Mouse (Mus musculus) cerebellum, adult 11-12 months (tissue): ENCODE measurements around the gene Hist2h2be.
"Not testable (repeated sequence)": the region's sequence is repeated elsewhere in the genome, so short reads cannot be mapped to it uniquely, and the experiment has no call there.

Experiments
- DNase-seq: peaks from one replicate; pipeline ENCODE4 v3.0.0; 2022

Hist2h2be gene

DNA sequence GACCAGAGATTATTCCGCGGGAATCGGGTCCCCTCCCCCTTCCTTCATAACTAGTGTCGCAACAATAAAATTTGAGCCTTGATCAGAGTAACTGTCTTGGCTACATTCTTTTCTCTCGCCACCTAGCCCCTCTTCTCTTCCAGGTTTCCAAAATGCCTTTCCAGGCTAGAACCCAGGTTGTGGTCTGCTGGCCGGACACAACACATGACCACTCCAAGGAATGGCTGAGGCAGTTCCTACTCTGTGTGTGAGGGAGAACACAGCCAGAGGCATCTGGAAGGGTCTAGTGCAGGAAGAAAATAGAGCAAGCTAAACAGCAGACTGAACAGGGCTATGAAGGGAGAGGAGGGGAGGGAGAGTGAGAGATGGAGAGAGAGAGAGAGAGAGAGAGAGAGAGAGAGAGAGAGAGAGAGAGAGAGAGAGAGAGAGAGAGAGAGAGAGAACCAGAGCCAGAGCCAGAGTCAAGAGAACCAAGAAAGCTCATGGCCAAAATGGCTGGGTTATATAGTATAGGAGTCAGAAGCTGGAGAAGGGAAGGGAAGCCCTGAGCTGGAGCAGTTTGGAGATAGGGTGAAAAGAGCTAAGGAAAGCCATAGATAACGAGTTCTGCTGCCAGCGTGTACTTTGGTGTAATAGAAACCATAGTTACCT, 22.2 kb upstream of the Hist2h2be start:
- DNase-seq = not testable (repeated sequence)

DNA sequence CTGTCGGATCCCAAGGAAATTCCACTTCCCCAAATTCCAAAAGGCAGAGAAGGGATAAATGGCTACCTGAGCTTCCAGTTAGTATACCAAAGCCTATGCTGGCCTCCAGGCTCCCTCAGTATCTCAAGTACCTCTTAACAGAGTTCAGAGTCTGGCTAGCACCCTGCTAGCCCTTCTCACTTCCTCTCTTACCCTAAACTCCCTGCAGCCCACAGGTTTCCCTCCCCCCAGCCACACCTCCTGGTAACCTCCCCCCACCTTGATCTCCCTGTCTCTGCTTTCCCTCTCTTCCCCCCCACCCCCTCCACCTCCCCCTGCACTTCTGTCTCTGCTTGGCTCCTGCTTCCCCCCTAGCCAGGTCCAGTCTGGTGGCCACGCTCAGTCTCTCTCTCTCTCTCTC, 21.2 kb upstream of the Hist2h2be start:
- no peak for DNase-seq

DNA sequence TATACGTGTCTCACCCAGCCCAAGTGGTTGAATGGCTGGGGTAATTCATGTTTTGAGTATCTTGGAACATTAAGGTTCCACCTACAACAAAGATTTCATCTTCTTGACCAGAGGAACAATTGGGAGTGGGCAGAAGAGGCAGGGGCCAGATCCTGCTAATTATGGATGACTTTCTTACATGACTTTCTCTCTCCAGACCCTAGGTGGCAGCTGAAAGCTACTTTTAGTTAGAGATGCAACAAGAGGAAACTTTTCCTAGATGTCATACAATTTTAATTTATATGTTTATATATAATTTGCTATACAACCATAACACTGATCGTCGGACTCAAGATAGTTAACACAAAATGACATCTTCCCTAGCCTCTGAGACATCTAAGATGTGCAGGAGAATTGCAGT, 13.1 kb upstream of the Hist2h2be start:
- DNase-seq = no peak

DNA sequence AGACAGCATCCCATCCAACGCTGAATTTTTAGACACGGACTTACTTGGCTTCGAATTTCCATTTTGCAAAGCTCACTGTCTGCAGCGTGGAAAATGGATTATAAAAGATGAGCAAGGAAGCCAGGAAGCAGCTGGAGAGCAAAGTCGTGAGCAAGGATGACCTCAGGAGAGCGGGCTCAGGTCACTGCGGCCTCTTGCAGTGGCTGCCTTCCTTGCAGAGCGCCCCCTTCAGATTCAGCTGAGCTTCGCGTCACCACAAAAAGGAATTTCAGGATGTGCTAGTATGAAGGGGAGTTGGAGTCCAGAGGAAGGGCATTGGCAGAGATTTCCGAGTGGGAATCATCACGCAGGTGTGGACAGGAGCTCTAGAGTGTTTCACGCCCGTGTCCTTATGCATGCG, 11.7 kb upstream of the Hist2h2be start:
- DNase-seq = no peak

DNA sequence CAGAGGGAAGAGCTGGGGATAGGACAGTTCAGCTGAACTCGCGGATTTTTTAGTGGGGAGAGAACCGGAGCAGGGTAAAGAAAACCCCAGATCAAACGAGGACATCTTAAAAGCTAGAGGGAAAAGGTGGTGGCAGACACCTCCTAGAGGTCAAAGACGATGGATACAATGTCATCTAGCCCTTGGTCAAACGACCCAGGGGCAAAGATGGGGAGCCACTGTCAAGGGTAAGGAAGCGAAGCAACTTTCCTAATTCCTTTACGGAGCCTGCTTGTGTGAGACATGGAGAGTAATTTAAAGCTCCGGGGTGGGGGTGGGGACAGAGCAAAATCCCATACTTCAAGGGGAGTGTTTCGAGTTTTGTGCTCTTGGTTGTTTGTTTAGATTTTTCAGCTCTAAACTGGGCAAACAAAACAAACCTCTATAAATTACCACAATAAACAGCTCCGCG, 1.7 kb upstream of the Hist2h2be start:
- DNase-seq = peak; percentile 53

DNA sequence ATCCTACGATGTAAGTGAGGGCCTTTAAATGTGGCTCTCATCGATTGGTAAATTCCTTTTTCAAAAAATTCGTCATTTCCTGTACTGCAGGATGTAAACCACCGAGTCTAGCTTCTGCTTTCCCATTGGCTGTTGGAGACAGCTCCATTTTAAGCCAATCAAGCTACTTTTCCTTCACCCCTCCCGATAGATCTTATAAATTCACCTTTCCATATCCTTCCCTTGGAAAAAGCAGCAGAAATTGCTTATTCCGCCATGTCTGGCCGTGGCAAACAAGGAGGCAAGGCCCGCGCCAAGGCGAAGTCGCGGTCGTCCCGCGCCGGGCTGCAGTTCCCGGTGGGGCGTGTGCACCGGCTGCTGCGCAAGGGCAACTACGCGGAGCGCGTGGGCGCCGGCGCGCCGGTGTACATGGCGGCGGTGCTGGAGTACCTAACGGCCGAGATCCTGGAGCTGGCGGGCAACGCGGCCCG, 1.2 kb upstream of the Hist2h2be start, which contains the start of the genes Bola1 and Hist2h2ab:
TSS of gene Bola1 (minus strand) at position 49 of the 470 bp plus-strand sequence.
TSS of gene Hist2h2ab (plus strand) at position 205 of the 470 bp plus-strand sequence.
- peak; percentile 79 for DNase-seq

DNA sequence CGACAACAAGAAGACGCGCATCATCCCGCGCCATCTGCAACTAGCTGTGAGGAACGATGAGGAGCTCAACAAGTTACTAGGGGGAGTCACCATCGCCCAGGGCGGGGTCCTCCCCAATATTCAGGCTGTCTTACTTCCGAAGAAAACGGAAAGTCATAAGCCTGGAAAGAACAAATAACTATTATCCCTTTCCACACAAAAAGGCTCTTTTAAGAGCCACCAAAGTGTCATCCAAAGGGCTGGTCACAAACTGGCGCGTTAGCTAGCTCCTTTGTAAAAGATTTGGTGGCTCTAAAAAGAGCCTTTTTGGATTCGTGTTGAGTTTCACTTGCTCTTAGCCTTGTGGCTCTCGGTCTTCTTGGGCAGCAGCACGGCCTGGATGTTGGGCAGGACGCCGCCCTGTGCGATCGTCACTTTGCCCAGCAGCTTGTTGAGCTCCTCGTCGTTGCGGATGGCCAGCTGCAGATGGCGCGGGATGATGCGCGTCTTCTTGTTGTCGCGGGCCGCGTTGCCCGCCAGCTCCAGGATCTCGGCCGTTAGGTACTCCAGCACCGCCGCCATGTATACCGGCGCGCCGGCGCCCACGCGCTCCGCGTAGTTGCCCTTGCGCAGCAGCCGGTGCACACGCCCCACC, 671 bp upstream of the Hist2h2be start:
- not testable (repeated sequence) for DNase-seq

DNA sequence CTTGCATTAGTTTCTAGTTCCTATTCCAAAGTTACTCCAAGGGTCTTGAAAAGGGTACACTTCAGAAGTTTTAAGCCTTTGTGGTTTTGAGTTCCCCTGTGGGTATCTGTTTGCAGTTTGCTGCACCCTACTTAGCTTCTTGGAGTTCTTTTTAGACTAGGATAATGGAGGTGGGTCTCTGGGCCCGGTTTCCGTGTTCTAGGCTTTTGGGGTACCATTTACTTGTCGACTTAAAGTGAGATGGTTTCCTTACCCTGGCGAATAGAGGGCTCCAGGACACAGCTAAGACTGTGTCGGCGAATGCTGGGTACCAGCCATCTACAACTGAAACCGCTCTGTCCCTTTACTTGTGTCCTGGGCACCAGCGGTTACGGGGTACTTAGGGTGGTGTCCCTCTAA, 720 bp downstream of the Hist2h2be start:
- no peak for DNase-seq

DNA sequence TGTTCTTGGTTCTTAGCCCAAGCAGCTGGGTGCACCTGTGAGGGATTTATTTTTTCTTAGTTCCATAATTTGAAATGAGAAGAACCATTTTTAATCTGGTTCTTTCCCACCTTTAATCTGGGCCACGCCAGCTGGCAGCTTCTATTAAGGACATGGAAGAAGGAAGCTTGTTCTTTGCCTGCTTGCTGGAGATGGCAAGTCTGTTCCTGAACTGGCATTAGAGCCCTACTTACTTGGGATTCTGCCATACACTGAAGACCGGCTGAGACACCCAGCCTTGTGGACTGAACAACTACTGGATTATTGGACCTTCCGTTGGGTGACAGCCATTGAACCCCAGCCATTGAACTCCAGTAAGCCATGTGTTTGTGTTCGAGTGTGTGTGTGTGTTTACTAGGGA, 1.9 kb downstream of the Hist2h2be start:
- DNase-seq = no peak

DNA sequence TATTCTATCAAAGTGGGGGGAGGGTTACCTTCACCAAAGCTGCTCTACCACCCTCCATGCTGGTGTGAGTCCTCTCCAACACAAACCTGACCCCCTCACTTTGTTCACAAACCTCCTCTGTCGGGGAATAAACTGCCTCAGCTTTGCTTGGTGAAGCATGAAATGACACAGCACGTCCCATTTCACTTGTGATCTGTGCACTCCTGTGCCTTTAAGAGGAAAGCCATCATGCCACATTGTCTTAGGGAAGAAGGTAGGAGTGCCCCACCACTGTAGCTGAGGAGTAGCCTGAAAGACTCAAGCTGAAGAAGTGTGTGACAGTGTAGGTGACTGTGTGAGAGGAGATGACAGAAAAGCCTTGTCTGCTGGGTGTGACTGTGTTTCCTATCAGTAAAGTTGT, 4.5 kb downstream of the Hist2h2be start:
- DNase-seq = no peak

DNA sequence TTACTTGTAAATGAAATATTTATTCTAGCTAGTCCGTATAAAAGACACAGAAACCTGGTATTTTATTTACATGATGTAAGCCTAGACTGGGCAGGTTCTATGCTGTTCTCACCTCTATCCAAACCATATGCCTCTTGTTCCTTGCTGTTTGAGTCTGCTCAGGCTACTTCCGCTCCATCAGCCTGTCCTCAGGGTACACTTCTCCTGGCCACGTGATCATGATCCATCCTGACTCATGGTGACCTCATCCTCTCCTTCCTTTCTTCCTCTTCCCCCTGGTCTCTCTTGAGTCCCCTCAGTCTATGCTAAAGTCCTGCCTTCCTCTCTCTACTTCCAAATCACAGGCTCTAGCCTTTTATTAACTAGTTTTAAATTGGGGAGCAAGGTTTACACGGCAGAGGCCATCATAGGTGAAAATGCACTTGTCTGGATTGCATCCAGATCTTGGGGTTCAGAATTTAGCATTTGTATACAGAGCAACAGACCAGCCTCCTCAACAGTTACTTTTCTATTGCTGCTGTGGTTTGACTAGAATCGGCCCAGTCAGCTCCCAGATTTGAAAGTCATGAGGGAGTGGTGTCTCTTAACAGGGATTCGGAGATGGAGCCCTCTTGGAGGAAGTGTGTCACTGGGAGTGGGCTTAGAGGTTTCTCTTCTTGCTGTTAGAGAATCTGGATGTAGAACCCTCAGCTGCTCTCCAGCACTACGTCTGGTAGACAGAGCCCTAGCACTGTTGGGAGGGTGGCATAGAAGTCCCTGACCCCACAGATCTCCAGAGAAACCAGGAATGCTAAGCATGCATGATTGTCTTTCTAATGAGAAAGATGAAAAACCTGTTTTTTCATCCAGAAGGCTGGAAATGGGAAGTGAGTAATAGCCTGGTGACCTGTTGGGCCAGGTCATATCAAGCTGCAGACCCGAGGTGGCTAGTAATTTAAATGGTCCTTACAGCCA, 6.1 kb downstream of the Hist2h2be start:
- DNase-seq = no peak

DNA sequence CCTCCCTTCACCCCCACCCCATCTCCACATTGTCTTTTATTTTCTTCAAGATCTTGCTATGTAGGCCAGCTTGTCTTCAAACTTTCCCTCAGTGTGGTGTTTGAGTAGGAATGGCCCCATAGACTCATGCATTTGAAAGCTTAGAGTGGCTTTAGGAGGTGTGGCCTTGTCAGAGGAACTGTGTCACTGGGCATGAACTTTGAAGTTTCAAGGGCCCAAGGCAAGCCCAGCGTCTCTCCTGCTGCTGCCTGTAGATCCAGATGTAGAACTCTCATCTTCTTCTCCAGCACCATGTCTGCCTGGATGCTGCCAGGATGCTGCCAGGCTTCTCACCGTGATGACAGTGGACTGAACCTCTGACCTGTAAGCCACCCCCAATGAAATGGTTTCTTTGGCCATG, 7.9 kb downstream of the Hist2h2be start:
- no peak for DNase-seq

DNA sequence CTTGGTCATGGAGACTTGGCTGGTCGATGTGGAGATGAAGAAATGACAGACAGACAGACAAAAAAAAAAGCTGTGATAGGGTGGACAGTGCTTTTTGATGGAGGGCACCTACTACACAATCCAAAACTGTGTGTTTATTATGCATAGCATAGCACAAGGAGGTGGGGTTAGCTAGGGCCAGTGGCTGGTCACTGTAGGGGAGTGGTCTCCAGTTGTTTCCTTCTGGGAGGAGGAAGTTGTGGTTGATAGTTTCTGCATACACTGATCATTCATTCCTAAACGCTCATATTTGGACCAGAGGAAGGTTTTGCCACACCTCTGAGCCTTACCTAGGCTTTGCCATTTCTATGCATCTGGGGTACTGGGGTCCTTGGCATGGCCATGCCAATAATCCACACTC, 9.5 kb downstream of the Hist2h2be start:
- no peak for DNase-seq

DNA sequence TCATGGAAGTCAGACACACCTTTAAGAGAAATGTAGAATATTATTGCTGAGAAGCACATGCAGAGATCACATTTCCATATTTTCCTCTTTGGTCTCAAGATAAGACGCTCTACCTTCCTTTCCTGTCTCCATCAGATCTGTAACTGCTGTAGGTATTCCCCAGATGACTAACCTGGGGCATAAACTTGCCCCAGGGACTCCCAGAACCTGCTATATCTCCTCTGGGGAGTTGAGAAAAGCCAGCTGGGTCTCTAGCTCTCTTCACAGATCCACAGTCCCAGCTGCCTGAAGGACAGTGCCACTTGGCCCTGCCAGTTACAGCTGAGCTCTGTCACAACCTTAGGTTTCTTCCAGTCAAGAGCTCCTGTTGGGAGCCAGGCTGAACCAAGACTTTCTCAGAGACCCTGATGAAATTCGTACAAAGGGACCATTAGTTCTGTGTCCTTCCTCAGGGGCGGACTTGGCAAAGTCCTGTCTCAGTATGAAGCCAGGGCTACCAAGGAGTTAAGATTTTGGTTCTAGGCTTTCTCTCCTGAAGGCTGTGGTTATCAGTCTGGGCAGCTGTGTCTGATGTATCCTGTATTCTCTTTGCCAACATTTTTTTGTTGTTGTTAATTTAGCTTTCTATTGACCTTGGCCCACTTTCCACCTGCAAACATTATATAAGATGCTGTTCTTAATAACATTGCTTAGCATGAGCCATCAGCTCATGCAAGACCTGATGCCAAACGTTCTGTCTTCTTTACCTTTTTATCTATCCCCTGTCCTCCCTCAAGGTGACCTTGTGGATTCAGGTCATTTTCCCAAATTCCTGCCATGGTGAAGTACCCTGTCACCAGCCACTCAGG, 10.2 kb downstream of the Hist2h2be start:
- DNase-seq = no peak

DNA sequence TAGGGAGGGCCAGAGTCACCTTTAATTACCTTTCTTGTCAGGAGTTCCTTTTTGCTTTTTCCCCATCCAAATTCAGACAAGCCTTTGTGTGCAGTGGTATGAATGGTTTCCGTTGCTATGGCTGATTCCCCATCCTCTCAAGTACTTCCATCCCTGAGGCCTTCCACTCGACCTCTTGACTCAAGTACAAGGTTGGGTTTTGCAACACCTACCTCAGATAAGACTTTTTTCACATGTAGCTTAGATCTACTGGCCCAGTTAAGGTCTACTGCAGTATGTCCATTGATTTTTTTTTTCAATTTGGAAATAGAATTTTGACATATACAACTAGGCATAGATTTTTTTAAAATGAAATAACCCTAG, 10.8 kb downstream of the Hist2h2be start:
- DNase-seq = no peak

DNA sequence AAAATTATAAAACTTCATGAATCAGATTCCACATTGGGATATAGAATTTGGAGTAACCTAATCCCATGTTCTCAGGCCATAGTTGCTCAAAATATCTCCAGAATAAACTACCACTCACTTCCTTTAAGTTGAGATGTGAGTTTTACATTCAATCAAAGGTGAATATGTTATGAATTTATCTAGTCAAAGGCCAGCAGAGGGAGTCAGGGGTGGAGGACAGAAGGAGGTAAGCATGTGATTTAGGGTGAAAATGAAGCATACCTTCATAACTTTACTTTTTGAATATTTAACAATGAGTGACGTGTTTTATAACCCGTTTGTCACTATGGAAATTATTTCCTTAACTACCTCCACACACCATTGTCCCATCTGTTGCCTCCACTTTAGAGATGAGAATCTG, 14.0 kb downstream of the Hist2h2be start:
- DNase-seq = no peak

DNA sequence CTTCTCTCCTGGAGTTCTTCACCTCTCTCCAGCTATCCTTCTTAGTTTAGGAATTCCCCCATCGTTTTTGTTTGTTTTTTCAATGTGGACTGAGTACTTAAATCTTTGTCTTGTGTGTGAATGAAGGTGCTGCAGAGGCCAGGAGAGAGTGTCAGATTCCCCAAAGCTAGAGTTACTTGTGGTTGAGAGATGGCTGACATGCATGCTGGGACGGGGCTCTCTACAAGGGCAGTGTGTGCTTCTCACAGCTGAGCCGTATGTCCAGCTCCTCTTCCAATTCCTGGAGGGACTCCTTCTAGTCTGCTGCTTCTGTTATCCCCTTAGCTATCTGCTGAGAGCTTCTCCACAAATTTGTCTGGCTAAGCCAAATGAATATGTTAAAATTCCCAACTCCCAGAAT, 14.9 kb downstream of the Hist2h2be start:
- no peak for DNase-seq

DNA sequence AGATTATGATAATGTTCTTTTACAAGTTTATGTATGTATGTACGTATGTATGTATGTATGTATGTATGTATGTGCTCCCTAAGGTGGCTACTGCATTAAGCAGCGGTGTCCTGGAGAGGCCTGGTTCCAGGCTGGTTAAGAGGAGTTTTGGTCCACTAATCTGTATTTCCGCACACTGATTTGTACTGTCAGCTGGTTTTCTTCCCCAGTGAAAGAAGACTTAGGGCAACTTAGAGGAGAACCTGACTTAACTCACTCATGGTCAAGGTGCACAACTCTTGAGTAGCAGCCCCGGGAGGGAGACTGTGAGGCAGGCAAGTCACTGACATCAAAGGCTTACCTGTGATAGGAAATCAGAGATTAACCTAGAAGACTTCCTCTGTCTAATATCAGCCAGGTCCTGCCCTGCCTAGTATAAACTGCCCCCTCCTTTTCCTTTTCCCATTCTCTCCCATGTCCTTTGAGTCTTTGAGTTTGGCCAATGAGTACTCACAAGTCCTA, 16.0 kb downstream of the Hist2h2be start:
- no peak for DNase-seq

DNA sequence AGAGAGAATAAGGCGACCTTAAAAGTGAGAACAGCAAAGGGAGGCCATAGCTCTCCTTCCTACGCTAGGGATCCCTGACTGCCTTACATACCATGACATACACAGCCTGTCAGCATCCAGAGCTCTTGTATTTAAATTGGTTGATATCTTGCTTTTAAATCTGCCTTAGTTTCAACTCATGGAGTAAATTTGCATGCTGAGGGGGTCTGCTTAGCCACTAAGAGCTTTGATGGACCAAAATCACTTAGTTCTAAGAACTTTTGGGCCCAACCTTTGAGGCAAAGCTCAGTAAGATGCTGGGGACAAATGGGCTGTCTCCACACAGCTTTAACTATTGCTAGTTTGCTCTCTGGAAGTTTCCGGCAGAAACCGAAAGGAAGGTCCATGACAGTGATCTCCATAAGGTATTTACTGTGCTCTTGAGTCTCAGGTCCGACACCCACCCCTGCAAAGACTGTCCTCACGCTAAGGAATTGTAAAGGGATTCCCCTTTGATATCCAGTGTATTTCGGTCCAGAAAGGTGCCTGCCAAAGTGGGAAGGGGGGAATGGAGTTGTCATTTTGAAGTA, 16.5 kb downstream of the Hist2h2be start:
- no peak for DNase-seq

DNA sequence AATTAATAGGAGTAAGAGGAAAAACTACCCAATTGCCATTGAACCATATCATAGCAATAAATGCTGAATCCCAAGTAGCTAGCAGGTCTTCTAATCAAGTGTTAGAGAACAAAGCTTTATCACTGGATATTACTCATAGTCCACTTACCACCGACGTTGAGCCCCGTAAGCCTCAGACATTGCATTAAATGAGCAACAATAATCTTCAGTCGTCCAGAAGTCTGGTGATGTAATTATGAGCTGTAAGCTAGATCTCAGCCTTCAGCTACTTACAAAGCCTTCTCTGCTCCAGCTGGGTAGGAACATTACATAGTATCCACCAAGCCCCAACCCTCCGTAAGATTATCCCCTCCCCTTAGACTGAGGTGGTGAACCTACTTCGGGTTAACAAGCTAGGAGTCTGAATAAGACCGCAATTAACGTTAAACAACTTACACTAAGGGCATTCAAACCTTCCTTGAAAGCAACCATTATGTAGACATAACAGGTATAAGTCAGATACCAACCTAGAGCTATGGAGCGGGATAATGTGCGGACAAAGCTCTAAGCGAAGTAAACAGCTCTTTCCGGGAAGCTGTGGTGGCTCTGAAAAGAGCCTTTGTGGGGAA, 17.1 kb downstream of the Hist2h2be start:
- DNase-seq = no peak
